In genomic region chr1:74298157-74298750, GRCm38 (mm10) we compare ENCODE assay signal across 16 mouse cellular contexts. TPM values are rescaled to one million over a fixed set of nuclear protein-coding genes. Genes with fewer than 3 reads are reported as not detected.
A peak's percentile ranks its signal among the peaks of the same experiment; 100 is the strongest.
DNase-seq lines count a peak whose midpoint lies in the region; ATAC-seq and TF ChIP-seq lines count a peak whose summit lies in the region.
"Had no signal": no experiment of that assay in that cellular context is flagged by ENCODE, and none has a peak within 500 bp of the region (broad histone marks: within the 10 kb centered on the region; RNA-seq: fewer than 3 reads in every experiment).

No protein-coding gene starts in this region.

- no peak for TF ChIP-seq CTCF in left cerebral cortex, adult 2 months (IDR thresholded peaks at IDR 0.05)
- TF ChIP-seq CTCF in intestine, postnatal 0 days (IDR thresholded peaks at IDR 0.05; ENCODE audit: low read depth), result no peak

- intact Hi-C loops in heart, postnatal 36 days (cut with DNase I), result no loop called here
- intact Hi-C loops in left cerebral cortex, adult 2 months (cut with DNase I), result no loop called here
- intact Hi-C loops in left cerebral cortex, postnatal 14 days (cut with DNase I), result no loop called here

- H3K27me3 ChIP-seq in heart, embryonic 11.5 days (ENCODE audit: control insufficient read depth, insufficient read depth, low read length), result no peaks in the 10 kb centered on the region
- peaks cover 5% of the 10 kb centered on the region; the same call in 1 of the 2 replicates for H3K27me3 ChIP-seq in embryonic facial prominence, embryonic 10.5 days (replicated peaks; ENCODE audit: low read depth, poor library complexity, severe bottlenecking)
- H3K27me3 ChIP-seq in intestine, postnatal 0 days (replicated peaks; ENCODE audit: control insufficient read depth, insufficient read depth, low read length), result no peaks in the 10 kb centered on the region

- H3K9ac ChIP-seq in heart, embryonic 11.5 days (ENCODE audit: low read depth, low read length), result no peak overlapping the region
- H3K9ac ChIP-seq in intestine, postnatal 0 days (ENCODE audit: low read depth, low read length), result 0 out of 2 replicates have a peak overlapping the region, but pooled peaks have one; percentile 18
- H3K9ac ChIP-seq: forebrain, embryonic 13.5 days had no signal

- H3K27ac ChIP-seq in heart, embryonic 11.5 days (ENCODE audit: low read depth, low read length), result peak overlapping the region; percentile 32; the same call in 1 of the 2 replicates
- H3K27ac ChIP-seq in left cerebral cortex, adult 2 months, result peak overlapping the region; percentile 92
- H3K27ac ChIP-seq in embryonic facial prominence, embryonic 10.5 days (replicated peaks), result peak overlapping the region; percentile 35; the same call in 1 of the 2 replicates
- peak overlapping the region; percentile 60 for H3K27ac ChIP-seq in intestine, postnatal 0 days (ENCODE audit: low read depth, low read length)
- H3K27ac ChIP-seq: forebrain, embryonic 13.5 days had no signal

- H3K36me3 ChIP-seq in heart, embryonic 11.5 days (ENCODE audit: control insufficient read depth, insufficient read depth, low read length), result peaks cover 3% of the 10 kb centered on the region; the same call in 1 of the 2 replicates
- H3K36me3 ChIP-seq in embryonic facial prominence, embryonic 10.5 days (replicated peaks), result peaks cover 26% of the 10 kb centered on the region
- H3K36me3 ChIP-seq in intestine, postnatal 0 days (ENCODE audit: control insufficient read depth, insufficient read depth), result peaks cover 10% of the 10 kb centered on the region; the same call in 1 of the 2 replicates

- no peak for DNase-seq in heart, postnatal 36 days
- no peak for DNase-seq in left cerebral cortex, adult 2 months (ENCODE audit: extremely low spot score in 1 of 2, low spot score in 2 of 2)
- DNase-seq in left cerebral cortex, postnatal 14 days (ENCODE audit: low spot score in 2 of 2), result no peak
- no peak for DNase-seq in embryonic facial prominence, embryonic 10.5 days (ENCODE audit: low spot score)
- no peak for DNase-seq in ovary, adult 18-20 months (ENCODE audit: low spot score)
- DNase-seq in adrenal gland, postnatal 36 days, result no peak
- DNase-seq: embryo, embryonic 11 days; kidney, postnatal 10 days; spleen, adult 18-20 months; thymus, postnatal 14 days had no signal

- peaks cover 77% of the 10 kb centered on the region for H3K4me1 ChIP-seq in heart, embryonic 11.5 days (ENCODE audit: control insufficient read depth, insufficient read depth, low read length)
- peaks cover 41% of the 10 kb centered on the region for H3K4me1 ChIP-seq in embryonic facial prominence, embryonic 10.5 days
- peaks cover 63% of the 10 kb centered on the region for H3K4me1 ChIP-seq in intestine, postnatal 0 days (replicated peaks; ENCODE audit: control insufficient read depth, insufficient read depth, low read length)

- H3K9me3 ChIP-seq in heart, embryonic 11.5 days (replicated peaks; ENCODE audit: control insufficient read depth, low read length), result no peaks in the 10 kb centered on the region
- no peaks in the 10 kb centered on the region for H3K9me3 ChIP-seq in embryonic facial prominence, embryonic 10.5 days
- H3K9me3 ChIP-seq in intestine, postnatal 0 days (ENCODE audit: control insufficient read depth), result no peaks in the 10 kb centered on the region
- H3K9me3 ChIP-seq: forebrain, embryonic 13.5 days had no signal

- WGBS in heart, embryonic 11.5 days (ENCODE audit: insufficient replicate concordance), result 88% methylated on average over 5 of the region's 5 CpGs
- WGBS in embryonic facial prominence, embryonic 10.5 days, result 83% methylated on average over 5 of the region's 5 CpGs
- 63% methylated on average over 5 of the region's 5 CpGs for WGBS in intestine, postnatal 0 days

- ATAC-seq in heart, embryonic 11.5 days (replicated peaks; ENCODE audit: insufficient number of reproducible peaks, low FRiP score, low TSS enrichment), result no peak
- no peak for ATAC-seq in intestine, postnatal 0 days
- ATAC-seq: forebrain, embryonic 13.5 days had no signal

- H3K4me3 ChIP-seq in heart, embryonic 11.5 days (ENCODE audit: low read depth, low read length), result no peak overlapping the region
- no peak overlapping the region for H3K4me3 ChIP-seq in left cerebral cortex, adult 2 months
- no peak overlapping the region for H3K4me3 ChIP-seq in embryonic facial prominence, embryonic 10.5 days
- H3K4me3 ChIP-seq in intestine, postnatal 0 days (ENCODE audit: low read depth, low read length), result no peak overlapping the region
- H3K4me3 ChIP-seq: forebrain, embryonic 13.5 days had no signal

- H3K4me2 ChIP-seq in heart, embryonic 11.5 days, result no peak overlapping the region; the same call in 1 of the 2 replicates
- peak overlapping the region; percentile 4; the same call in 1 of the 2 replicates for H3K4me2 ChIP-seq in intestine, postnatal 0 days (replicated peaks; ENCODE audit: low read depth)
- H3K4me2 ChIP-seq: forebrain, embryonic 13.5 days had no signal

RNA-seq across cellular contexts. Expression of gene Tmbim1, which starts 7.2 kb away (rescaled TPM):
- 29.2 and 37.1 TPM in 2 replicates for polyA plus RNA-seq in heart, embryonic 11.5 days (2014; fragmentation: Nextera tagmentation; extraction: Ambion mirVana)
- total RNA-seq in heart, postnatal 36 days (2021), result 10 to 100 TPM; 45.8 to 50.5 TPM
- total RNA-seq in left cerebral cortex, adult 2 months (2021), result 10 to 100 TPM; 19.4 to 22.0 TPM
- total RNA-seq in left cerebral cortex, postnatal 14 days (2021), result 10 to 100 TPM; 16.3 to 17.8 TPM
- polyA plus RNA-seq in embryonic facial prominence, embryonic 10.5 days (2016; fragmentation: Nextera tagmentation; extraction: Ambion mirVana), result 12.4 and 12.5 TPM in 2 replicates
- polyA plus RNA-seq in intestine, postnatal 0 days (2015; fragmentation: Nextera tagmentation; extraction: Ambion mirVana), result 47.4 and 49.1 TPM in 2 replicates
- total RNA-seq in adrenal gland, postnatal 36 days (2021), result 100 to 1,000 TPM; 101 to 106 TPM

RNA-seq across cellular contexts. Expression of gene Pnkd, which starts 13.5 kb away (rescaled TPM):
- polyA plus RNA-seq in heart, embryonic 11.5 days (2014; fragmentation: Nextera tagmentation; extraction: Ambion mirVana), result 225 and 231 TPM in 2 replicates
- 100 to 1,000 TPM; 145 to 159 TPM for total RNA-seq in heart, postnatal 36 days (2021)
- total RNA-seq in left cerebral cortex, adult 2 months (2021), result 100 to 1,000 TPM; 155 to 164 TPM
- total RNA-seq in left cerebral cortex, postnatal 14 days (2021), result 100 to 1,000 TPM; 118 to 134 TPM
- polyA plus RNA-seq in embryonic facial prominence, embryonic 10.5 days (2016; fragmentation: Nextera tagmentation; extraction: Ambion mirVana), result 108 and 109 TPM in 2 replicates
- 103 and 107 TPM in 2 replicates for polyA plus RNA-seq in intestine, postnatal 0 days (2015; fragmentation: Nextera tagmentation; extraction: Ambion mirVana)
- total RNA-seq in adrenal gland, postnatal 36 days (2021), result 10 to 100 TPM; 72.5 to 80.8 TPM

RNA-seq across cellular contexts. Expression of gene Aamp, which starts 13.7 kb away (rescaled TPM):
- polyA plus RNA-seq in heart, embryonic 11.5 days (2014; fragmentation: Nextera tagmentation; extraction: Ambion mirVana), result 173 and 193 TPM in 2 replicates
- 100 to 1,000 TPM; 102 to 104 TPM for total RNA-seq in heart, postnatal 36 days (2021)
- 100 to 1,000 TPM; 140 to 143 TPM for total RNA-seq in left cerebral cortex, adult 2 months (2021)
- 100 to 1,000 TPM; 135 to 137 TPM for total RNA-seq in left cerebral cortex, postnatal 14 days (2021)
- polyA plus RNA-seq in embryonic facial prominence, embryonic 10.5 days (2016; fragmentation: Nextera tagmentation; extraction: Ambion mirVana), result 259 and 262 TPM in 2 replicates
- polyA plus RNA-seq in intestine, postnatal 0 days (2015; fragmentation: Nextera tagmentation; extraction: Ambion mirVana), result 130 and 136 TPM in 2 replicates
- 100 to 1,000 TPM; 174 to 190 TPM for total RNA-seq in adrenal gland, postnatal 36 days (2021)

RNA-seq across cellular contexts. Expression of gene Gpbar1, which starts 19.9 kb away (rescaled TPM):
- polyA plus RNA-seq in heart, embryonic 11.5 days (2014; fragmentation: Nextera tagmentation; extraction: Ambion mirVana), result 0.83 and 1.0 TPM in 2 replicates
- not detected for total RNA-seq in heart, postnatal 36 days (2021)
- total RNA-seq in left cerebral cortex, adult 2 months (2021), result not detected
- total RNA-seq in left cerebral cortex, postnatal 14 days (2021), result not detected
- polyA plus RNA-seq in embryonic facial prominence, embryonic 10.5 days (2016; fragmentation: Nextera tagmentation; extraction: Ambion mirVana), result 0.41 and 0.70 TPM in 2 replicates
- polyA plus RNA-seq in intestine, postnatal 0 days (2015; fragmentation: Nextera tagmentation; extraction: Ambion mirVana), result 0.78 and 0.93 TPM in 2 replicates
- not detected for total RNA-seq in adrenal gland, postnatal 36 days (2021)
- total RNA-seq: adrenal gland, adult 18-20 months; gastrocnemius, postnatal 25 days; left cerebral cortex, adult 18-20 months had no signal
- polyA plus RNA-seq: forebrain, embryonic 13.5 days had no signal

Comparison
In these comparisons a context has a peak if more than half of its experiments do, and no peak if none do; other contexts are left out.
1. H3K27ac ChIP-seq: peak in every context shown above with its lines; median percentile 92 in left cerebral cortex, adult 2 months; 60 in intestine, postnatal 0 days; 35 in embryonic facial prominence, embryonic 10.5 days; 32 in heart, embryonic 11.5 days.